Mouse (Mus musculus) C2C12 (cell line): ENCODE data around the gene Gucy1b2.

ENCODE experiments used
- CEBPB ChIP-seq: IDR thresholded peaks from one replicate; pipeline ENCODE4 v1.6.1; 2011; ENCODE audit warnings: low read depth, mild to moderate bottlenecking, control low read depth, moderate library complexity
- CTCF ChIP-seq: IDR thresholded peaks from one replicate; pipeline ENCODE4 v1.5.1; 2011; ENCODE audit not compliant: control insufficient read depth, insufficient read depth, insufficient read length
- FOSL1 ChIP-seq: IDR thresholded peaks from one replicate; pipeline ENCODE4 v1.8.0; 2011; ENCODE audit warnings: mild to moderate bottlenecking, low read length; ENCODE audit not compliant: poor library complexity, insufficient read depth, severe bottlenecking
- MAX ChIP-seq: IDR thresholded peaks from one replicate; pipeline ENCODE4 v1.6.1; 2011; ENCODE audit warnings: mild to moderate bottlenecking, control low read depth
- MYOD1 ChIP-seq: IDR thresholded peaks from one replicate; pipeline ENCODE4 v1.6.1; 2011; ENCODE audit warnings: low read depth; ENCODE audit not compliant: control insufficient read depth, insufficient read length
- MYOG ChIP-seq: IDR thresholded peaks from one replicate; pipeline ENCODE4 v1.6.1; 2011; ENCODE audit not compliant: control insufficient read depth, insufficient read length; ENCODE audit errors: extremely low read depth
- USF1 ChIP-seq: IDR thresholded peaks from one replicate; pipeline ENCODE4 v1.6.1; 2011; ENCODE audit warnings: low read depth, mild to moderate bottlenecking, control low read depth, moderate library complexity

GRCm38 (mm10) chr14:62497391-62497790 is 41.3 kb upstream of the Gucy1b2 start:
- no peak for TF ChIP-seq CTCF
- TF ChIP-seq CEBPB = no peak
- TF ChIP-seq MYOG = no peak
- TF ChIP-seq USF1 = no peak
- no peak for TF ChIP-seq MYOD1
- no peak for TF ChIP-seq FOSL1
- no peak for TF ChIP-seq MAX
